Mouse (Mus musculus): ENCODE measurements at regions not wholly inside any gene's neighbourhood (a gene's known extent, or its start where the extent isn't known, plus 50 kb on each side); places are given as distances from the start of the nearest gene placed in this dataset.

GRCm38 (mm10) chr7:116857141-116857540 lies 353.0 kb downstream of the Nucb2 start:
- no peak for DNase-seq (ENCODE audit: low spot score)

- DNase-seq (ENCODE audit: low spot score): no peak
Measured at GRCm38 (mm10) chr7:116857744-116858143, 353.6 kb downstream of the Nucb2 start.

GRCm38 (mm10) chr7:116882268-116882964 lies 378.2 kb downstream of the Nucb2 start:
- no peak for DNase-seq (ENCODE audit: low spot score)

GRCm38 (mm10) chr7:116893846-116894245 lies 389.7 kb downstream of the Nucb2 start:
- no peak for DNase-seq (ENCODE audit: low spot score)

- no peak for DNase-seq (ENCODE audit: low spot score)
Measured at GRCm38 (mm10) chr7:116915797-116916196, 411.6 kb downstream of the Nucb2 start.

GRCm38 (mm10) chr7:116917921-116918670 lies 413.9 kb downstream of the Nucb2 start:
- no peak for DNase-seq (ENCODE audit: low spot score)

GRCm38 (mm10) chr7:116946448-116946847 lies 434.3 kb upstream of the Xylt1 start:
- DNase-seq (ENCODE audit: low spot score): no peak

- no peak for DNase-seq (ENCODE audit: low spot score)
Measured at GRCm38 (mm10) chr7:116959196-116959895, 421.4 kb upstream of the Xylt1 start.

- no peak for DNase-seq (ENCODE audit: low spot score)
Measured at GRCm38 (mm10) chr7:116963839-116964238, 416.9 kb upstream of the Xylt1 start.

- no peak for DNase-seq (ENCODE audit: low spot score)
Measured at GRCm38 (mm10) chr7:116991351-116991750, 389.4 kb upstream of the Xylt1 start.

- DNase-seq (ENCODE audit: low spot score): no peak
Measured at GRCm38 (mm10) chr7:116992166-116992565, 388.6 kb upstream of the Xylt1 start.

GRCm38 (mm10) chr7:116995770-116996169 lies 385.0 kb upstream of the Xylt1 start:
- no peak for DNase-seq (ENCODE audit: low spot score)

GRCm38 (mm10) chr7:117003167-117003566 lies 377.6 kb upstream of the Xylt1 start:
- DNase-seq (ENCODE audit: low spot score): no peak

- DNase-seq (ENCODE audit: low spot score): no peak
Measured at GRCm38 (mm10) chr7:117018349-117018748, 362.4 kb upstream of the Xylt1 start.

- peak; percentile 18 for DNase-seq (ENCODE audit: low spot score)
Measured at GRCm38 (mm10) chr7:117021716-117022115, 359.1 kb upstream of the Xylt1 start.

GRCm38 (mm10) chr7:117044926-117045325 lies 335.9 kb upstream of the Xylt1 start:
- DNase-seq (ENCODE audit: low spot score): no peak

GRCm38 (mm10) chr7:117049249-117049648 lies 331.5 kb upstream of the Xylt1 start:
- DNase-seq (ENCODE audit: low spot score): no peak

GRCm38 (mm10) chr7:117065771-117066170 lies 315.0 kb upstream of the Xylt1 start:
- no peak for DNase-seq (ENCODE audit: low spot score)

GRCm38 (mm10) chr7:117090911-117091550 lies 289.7 kb upstream of the Xylt1 start:
- no peak for DNase-seq (ENCODE audit: low spot score)

GRCm38 (mm10) chr7:117092860-117093259 lies 287.9 kb upstream of the Xylt1 start:
- no peak for DNase-seq (ENCODE audit: low spot score)

GRCm38 (mm10) chr7:117097618-117098017 lies 283.2 kb upstream of the Xylt1 start:
- no peak for DNase-seq (ENCODE audit: low spot score)

GRCm38 (mm10) chr7:117099041-117099440 lies 281.7 kb upstream of the Xylt1 start:
- DNase-seq (ENCODE audit: low spot score): no peak
